Comparison of ENCODE assay signal across 21 mouse cellular contexts in the genomic region with DNA sequence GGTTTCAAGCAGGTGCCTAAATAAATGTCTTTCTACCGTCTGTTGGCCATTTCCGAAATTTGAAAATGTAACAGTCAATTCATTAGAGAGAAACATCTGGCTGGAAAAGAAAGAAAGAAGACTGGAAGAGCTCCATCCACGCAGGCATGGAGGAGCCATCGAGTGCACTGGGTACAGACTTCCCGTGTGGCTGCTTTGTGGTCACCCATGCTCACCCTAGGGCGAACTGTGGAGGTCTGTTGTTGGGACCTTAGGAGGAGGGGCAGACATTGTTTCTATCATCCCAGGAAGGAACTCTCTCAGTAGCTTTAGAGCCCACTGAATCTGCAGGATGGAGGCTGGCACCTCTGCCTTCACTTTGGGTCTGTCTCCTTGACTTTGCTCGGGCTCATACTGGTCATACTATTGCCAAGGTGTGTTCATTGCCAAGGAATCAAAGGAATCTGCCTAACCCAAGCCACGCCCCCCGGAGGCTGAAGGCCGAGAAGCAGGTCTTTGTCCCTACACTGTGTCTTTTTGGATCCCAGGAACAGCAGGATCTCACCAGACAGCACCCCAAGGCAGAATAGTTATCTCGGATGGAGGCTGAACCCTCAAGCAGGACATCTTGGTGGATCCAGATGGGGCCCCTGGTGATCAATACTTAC. TPM values are rescaled to one million over a fixed set of nuclear protein-coding genes. Genes with fewer than 3 reads are reported as not detected.
DNase-seq lines count a peak whose midpoint lies in the region; ATAC-seq lines count a peak whose summit lies in the region.
"Had no signal": no experiment of that assay in that cellular context is flagged by ENCODE, and none has a peak within 500 bp of the region (broad histone marks: within the 10 kb centered on the region; RNA-seq: fewer than 3 reads in every experiment).

No protein-coding gene starts in this region.

- DNase-seq in kidney, adult 11 months = peak; percentile 17
- no peak for DNase-seq in kidney, postnatal 14 days
- DNase-seq in kidney, adult 8-10 months = peak; percentile 24 to 28
- DNase-seq in kidney, postnatal 4 days = no peak
- no peak for DNase-seq in gastrocnemius, postnatal 36 days
- DNase-seq in cerebellum, adult 11-12 months = no peak
- DNase-seq: adrenal gland, postnatal 10 days; adrenal gland, postnatal 36 days; cerebellum, adult 2 months; cerebellum, adult 9-11 months; cerebellum, postnatal 25 days; embryo, embryonic 11 days; gastrocnemius, postnatal 10 days; heart, adult 18-20 months; heart, postnatal 10 days; heart, postnatal 36 days had no signal

- intact Hi-C loops in gastrocnemius, postnatal 36 days (cut with DNase I) = no loop called here

- ATAC-seq in granulocyte monocyte progenitor cell, adult 5-6 weeks (replicated peaks; ENCODE audit: poor library complexity, severe bottlenecking) = peak; percentile 55; the same call in 1 of the 2 replicates
- ATAC-seq: forebrain, embryonic 13.5 days; forebrain, embryonic 16.5 days; hindbrain, postnatal 0 days had no signal

RNA-seq across cellular contexts. Expression of a gene that starts 54.3 kb away (rescaled TPM):
- 3.4 and 4.9 TPM in 2 replicates for total RNA-seq in granulocyte monocyte progenitor cell, adult 5-6 weeks (2014; fragmentation: Nextera tagmentation)
- 0.04 and 0.57 TPM in 2 replicates for total RNA-seq in granulocyte monocyte progenitor cell, adult 5-6 weeks (2017)
- total RNA-seq in gastrocnemius, postnatal 36 days (2021) = under 1 TPM in 1 of 2 experiments, not detected in 1; 0.10 TPM
- total RNA-seq: adrenal gland, adult 18-20 months; adrenal gland, postnatal 36 days; heart, adult 18-20 months had no signal

Comparison
In these comparisons a context has a peak if more than half of its experiments do, and no peak if none do; other contexts are left out.
1. DNase-seq: peak in kidney, adult 11 months (single experiment) and kidney, adult 8-10 months (2 of 2); none in kidney, postnatal 14 days (single experiment), kidney, postnatal 4 days (0 of 2), gastrocnemius, postnatal 36 days (0 of 2) and cerebellum, adult 11-12 months (single experiment).